Mouse (Mus musculus) right cerebral cortex, adult 18-20 months (tissue): ENCODE measurements around the gene Lbhd1.
"Not testable (repeated sequence)": the region's sequence is repeated elsewhere in the genome, so short reads cannot be mapped to it uniquely, and the experiment has no call there.

Experiments
- DNase-seq: peaks from one replicate; pipeline ENCODE4 v3.0.0; 2022; ENCODE audit warnings: mixed read lengths

Lbhd1 gene

DNA sequence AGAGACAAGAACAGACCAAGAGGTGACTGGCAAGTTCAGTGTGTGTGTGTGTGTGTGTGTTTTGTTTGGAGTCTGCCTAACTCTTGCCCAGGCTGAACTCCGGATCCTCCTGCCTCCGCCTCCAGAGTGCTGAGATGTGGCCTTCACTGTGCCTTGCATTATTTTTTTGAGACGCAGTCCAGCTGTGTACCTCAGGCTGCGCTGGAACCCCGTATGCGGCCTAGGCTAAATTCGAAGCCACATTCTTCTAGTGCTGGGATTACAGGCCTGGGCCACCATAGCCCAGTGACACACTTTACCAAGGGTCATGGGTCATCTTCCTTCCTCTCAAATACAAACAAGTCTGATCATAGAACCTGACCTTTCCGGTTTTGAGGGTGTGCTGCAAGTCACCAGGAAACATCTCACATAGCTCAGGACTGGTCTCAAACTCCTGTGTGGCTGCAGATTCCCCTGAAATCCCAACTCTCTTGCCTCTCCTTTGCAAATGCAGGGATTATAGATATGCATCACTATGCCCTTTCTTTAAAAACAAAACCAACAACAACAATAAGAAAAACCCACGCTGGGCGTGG, 11.2 kb upstream of the Lbhd1 start:
- no peak for DNase-seq

DNA sequence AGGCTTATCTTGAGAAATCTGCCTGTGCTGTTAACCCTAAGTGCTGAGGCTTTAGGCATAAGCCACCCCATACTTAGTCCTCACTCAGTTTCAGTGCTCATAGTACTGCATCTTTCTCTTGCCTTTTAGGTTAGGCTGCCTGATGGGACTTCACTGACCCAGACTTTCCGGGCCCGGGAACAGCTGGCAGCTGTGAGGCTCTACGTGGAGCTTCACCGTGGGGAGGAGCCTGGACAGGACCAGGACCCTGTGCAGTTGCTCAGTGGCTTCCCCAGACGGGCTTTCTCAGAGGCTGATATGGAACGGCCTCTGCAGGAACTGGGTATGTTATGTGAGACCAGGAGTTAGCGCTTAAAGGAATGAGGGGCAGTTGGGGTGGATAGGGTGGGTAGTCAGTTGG, 8.5 kb upstream of the Lbhd1 start:
- DNase-seq, result no peak

DNA sequence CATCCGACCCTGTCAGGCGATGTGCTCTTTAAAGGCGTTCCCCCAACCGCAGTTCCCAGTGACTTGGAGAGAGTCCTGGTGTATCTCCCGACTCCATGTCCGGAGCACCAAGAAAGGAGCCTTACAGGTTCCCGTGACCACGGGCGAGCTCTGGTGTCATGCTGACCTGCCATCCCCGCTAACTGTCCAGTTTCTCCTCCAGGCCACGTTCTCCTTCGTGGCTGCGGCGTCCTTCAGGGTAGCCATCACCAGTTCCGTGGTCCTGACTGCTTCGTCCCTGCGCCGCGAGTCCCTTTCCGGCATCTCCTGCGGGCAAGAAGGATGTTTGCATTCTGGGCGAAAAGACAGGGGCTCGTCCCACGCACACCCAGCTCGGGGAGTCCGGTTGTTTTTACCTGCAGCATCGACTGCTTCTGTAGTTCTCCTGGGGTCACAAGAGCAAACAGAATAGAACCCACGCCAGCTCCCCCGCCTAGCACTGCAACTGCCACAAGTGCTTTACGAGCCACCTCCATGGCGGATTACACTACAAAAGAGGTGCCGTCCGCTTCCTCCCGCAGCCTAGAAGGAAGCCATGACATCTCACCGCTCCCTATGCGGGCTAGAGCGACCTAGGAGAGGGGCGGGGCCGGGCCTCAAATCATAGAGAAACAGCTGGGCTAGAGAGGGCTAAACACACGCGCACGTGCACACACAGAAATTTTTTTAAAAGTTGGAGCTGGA, 3.1 kb upstream of the Lbhd1 start, which contains the start of gene Uqcc3:
Gene Uqcc3, minus strand, starts transcription at position 613 of the 723 bp plus-strand sequence.
- DNase-seq, result peak; percentile 92

DNA sequence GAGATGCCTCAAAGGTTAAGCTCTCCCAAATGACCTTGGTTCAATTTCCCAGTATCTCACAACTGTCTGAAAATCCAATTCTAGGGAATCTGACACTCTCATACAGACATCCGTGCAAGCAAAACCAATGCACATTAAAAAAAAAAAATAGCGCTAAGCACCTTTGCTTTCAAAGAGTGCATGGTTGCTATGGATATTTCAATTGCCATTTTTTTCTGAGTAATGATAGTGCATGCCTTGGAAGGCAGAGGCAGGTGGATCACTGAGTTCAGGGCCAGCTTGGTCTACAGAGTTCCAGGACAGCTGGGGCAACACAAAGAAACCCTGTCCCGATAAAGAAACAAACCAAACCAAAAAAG, 2.5 kb upstream of the Lbhd1 start:
- no peak for DNase-seq

DNA sequence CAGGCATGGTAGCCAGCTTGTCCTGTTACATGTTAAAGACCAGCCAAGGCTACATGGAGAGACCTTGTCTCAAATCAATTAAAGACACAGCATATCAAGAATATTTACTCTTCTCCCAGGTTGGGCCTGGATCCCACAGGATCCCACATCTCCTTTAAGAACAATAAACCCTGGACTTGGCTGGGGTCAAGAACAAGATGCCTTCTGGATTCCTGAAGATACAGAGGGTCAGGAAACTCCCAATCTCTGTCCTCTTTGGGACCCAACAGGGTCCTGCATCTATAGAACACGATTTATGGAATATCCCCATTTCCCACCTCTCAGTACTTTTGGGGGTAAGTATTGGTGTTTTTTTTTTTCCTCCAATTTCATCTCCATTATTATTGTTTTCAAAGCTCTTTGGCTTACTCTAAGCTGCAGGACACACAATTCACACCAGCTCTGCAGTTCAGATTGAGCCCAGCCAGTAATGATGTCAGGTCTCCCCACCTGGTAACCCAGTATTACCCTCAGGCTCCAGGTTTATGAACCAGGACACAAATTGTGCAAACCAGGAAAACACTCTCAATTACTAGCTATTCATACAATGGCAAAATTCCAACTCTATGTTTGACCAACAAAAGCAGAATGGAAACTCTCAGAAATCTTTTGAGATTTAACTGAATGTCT, 3.5 kb downstream of the Lbhd1 start:
- DNase-seq, result no peak

DNA sequence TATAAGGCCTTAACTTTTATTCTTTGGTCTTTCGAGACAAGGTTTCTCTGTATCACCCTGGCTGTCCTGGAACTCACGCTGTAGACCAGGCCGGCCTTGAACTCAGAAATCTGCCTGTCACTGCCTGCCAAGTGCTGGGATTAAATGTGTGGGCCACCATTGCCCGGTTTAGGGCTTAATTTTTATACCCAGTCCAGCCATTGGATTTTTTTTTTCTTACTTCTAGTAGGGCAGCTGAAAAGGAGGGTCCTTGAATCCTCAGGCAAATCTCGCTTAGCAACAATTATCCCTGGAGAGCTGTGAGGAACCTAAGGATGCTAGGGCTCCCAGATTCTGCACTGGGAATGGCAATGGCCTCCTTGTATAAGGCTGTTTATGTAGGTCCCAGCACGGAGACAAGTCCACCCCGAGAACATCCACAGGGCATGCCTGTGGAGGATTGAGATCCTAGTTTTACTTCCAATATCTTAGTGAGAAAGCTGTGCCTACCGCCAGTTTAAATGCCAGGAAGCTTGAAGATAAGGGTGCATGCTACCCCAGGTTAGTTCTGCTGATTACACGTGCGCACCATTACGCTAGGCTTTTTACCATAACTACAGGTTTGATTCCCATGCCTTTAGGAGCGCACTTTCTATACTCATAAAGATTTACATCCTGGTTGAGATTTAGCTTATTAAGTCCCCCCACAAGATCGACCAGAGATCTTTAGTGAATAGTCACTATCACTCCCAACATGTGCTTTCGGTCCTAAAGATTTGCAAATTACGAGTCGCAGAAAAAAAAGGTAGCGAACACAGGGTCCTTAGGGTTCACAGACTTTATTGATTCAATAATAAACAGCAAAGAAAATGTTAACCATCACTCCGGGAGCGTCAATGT, 4.3 kb downstream of the Lbhd1 start:
- DNase-seq, result no peak

DNA sequence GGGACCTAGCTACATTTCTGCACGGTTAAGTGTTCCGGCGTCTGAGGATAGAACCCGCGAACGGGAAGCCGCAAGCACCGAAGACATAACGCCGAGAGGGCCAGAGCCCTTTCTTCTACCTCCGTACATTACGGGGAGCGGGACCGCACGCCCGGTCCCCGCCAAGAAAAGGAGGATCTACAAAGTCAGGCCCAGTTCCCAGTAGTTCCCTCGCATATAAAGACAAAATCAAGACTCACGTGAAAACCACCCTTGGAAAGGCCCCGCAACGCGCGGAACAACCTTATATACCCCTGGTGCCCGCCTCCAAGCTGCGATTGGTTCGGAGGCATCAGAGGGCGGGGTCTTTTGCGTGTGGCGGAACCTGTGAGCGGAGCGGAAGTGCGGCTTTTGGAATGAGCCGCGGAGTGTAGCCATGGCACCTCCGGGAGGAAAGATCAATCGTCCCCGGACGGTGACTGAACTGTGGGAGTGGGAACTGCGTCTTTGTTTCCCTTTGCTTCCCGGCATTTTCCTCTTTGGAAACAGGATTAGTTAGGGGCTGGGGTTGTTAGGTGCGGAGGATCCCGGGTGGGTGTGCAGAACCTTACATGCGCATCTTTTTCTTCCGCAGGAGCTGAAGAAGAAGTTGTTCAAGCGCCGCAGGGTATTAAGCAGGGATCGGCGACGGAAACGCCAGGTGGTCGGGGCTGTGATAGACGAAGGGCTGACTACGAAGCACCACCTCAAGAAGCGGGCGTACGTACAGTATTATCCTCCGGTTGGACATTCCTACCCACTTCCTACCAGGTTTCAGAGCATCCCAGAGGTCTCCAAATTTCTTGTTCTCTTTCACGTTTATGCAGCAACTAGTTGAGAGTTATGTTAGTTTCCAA, 5.2 kb downstream of the Lbhd1 start, which contains the start of the genes 1810009A15Rik and Gm49416:
Gene 1810009A15Rik, plus strand, starts transcription at position 343 of the 875 bp plus-strand sequence.
Gene Gm49416, plus strand, starts transcription at position 416 of the 875 bp plus-strand sequence.
- peak; percentile 96 for DNase-seq

DNA sequence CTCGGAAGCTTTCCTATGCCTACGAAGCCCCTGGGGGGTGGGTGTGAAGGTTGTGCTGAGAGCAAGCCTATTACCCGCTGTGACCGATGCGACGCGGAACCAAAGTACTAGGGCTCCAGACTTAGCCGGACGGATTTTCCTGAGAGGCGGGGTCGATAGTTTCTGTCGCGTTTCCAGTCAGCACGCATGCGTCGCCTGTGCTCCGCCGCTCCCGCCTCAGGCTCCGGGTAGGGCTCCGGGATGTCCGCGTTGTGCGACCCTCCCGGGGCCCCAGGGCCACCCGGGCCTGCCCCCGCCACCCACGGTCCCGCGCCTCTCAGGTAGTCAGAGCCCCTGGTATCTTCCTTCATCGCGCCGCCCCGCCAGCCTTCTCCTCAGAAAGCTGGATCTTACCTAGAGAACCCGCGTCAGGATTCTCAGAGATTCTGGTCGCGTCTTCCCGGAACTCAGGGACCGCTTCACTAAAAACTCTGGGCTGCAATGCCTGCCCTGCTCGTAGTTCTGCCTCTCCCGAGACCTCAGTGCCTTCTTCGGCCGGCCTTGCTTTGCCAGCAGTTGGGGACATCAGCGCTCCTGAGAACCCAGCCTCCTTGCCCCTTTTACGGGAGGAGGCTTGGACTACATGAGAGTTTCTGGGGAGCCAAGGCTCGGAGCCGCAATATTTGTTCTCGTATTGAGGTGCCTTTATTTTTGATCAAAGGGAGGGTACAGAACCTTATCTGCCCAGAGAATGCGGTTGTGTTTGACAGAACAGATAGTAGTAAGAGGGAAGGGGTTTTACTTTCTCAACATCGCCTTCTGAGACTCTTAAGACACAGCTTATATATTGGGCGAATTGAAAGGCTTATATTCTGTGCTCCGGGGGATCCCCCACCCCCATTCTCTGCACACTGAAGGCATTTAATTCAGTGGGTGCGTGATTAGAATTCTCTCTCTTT, 9.6 kb downstream of the Lbhd1 start, which contains the start of gene Ints5:
Gene Ints5, plus strand, starts transcription at position 177 of the 938 bp plus-strand sequence.
- DNase-seq, result peak; percentile 86

DNA sequence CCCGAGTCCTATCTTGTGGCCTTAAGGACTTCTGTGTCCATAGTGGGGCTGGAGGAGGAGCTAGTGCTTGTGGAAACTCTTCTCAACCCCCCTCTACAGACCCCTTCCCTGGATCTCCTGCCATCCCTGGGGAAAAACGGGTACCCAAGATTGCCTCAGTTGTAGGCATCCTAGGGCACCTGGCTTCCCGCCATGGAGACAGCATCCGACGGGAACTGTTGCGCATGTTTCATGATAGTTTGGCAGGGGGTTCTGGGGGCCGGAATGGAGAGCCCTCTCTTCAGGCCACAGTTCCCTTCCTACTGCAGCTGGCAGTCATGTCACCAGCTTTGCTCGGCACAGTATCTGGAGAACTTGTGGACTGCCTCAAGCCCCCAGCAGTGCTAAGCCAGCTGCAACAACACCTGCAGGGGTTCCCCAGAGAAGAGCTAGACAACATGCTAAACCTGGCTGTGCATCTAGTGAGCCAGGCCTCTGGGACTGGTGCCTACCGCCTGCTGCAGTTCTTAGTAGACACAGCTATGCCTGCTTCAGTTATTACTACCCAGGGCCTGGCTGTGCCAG, 11.9 kb downstream of the Lbhd1 start:
- DNase-seq, result no peak

DNA sequence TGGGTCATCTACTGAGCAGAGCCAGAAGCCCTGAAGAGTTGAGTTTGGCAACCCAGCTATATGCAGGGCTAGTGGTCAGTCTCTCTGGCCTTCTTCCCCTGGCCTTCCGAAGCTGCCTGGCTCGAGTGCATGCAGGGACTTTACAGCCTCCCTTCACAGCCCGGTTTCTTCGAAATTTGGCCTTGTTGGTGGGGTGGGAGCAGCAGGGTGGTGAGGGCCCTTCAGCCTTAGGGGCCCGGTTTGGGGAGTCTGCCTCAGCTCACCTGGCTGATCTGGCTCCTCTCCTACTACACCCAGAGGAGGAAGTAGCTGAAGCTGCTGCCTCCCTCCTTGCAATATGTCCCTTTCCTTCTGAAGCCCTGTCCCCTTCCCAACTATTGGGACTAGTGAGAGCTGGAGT, 12.7 kb downstream of the Lbhd1 start:
- DNase-seq, result not testable (repeated sequence)

DNA sequence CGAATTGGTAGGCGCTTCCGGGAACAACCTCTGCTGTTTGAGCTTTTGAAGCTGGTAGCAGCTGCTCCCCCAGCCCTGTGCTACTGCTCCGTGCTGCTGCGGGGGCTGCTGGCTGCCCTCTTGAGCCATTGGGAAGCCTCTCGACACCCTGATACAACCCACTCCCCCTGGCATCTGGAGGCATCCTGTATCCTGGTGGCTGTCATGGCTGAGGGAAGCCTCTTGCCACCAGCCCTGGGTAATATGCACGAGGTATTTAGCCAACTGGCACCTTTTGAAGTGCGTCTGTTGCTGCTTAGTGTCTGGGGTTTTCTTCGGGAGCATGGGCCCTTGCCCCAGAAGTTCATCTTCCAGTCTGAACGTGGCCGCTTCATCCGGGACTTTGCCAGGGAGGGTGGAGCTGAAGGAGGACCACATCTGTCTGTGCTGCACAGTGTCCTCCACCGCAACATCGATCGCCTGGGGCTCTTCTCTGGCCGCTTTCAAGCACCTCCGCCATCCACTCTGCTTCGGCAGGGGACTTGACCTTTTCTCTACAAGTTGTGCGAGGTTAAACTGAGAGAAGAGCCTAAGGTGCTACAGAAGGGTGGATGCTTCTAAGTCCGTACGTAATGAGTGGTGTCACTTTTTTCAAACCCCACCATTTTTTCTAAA, 13.8 kb downstream of the Lbhd1 start:
- peak; percentile 30 for DNase-seq

DNA sequence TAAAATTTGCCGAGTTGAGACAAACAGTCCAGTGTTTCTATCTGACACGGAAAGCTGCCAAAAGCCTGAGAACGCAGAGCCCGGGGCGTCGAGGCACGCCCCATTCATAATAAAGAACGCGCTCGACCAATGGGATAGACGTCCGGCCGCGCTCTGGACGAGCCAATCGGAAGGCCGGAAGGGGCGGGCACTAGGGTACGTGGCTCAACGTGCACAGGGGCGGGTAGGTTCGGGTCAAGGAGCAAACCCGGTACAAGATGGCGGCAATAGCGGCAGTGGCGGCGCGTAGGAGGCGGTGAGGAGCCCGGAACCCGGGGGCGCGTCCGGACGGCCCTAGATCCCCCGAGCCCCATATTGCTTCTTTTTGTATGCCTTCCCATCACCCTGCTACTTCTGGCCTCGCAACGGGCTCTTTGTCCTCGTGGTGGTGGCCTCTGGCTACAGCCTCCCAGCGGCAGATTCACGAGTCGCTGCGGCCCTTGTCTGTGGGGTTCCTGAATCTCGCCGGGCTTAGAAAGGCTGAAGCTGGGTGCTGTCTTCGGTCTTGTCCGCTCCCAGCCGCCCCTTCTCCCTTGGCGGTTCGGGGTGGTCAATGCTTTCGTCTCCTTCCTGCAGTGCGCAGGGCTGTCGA, 14.4 kb downstream of the Lbhd1 start, which contains the start of gene Ganab:
Gene Ganab, plus strand, starts transcription at position 207 of the 631 bp plus-strand sequence.
- DNase-seq, result peak; percentile 98

DNA sequence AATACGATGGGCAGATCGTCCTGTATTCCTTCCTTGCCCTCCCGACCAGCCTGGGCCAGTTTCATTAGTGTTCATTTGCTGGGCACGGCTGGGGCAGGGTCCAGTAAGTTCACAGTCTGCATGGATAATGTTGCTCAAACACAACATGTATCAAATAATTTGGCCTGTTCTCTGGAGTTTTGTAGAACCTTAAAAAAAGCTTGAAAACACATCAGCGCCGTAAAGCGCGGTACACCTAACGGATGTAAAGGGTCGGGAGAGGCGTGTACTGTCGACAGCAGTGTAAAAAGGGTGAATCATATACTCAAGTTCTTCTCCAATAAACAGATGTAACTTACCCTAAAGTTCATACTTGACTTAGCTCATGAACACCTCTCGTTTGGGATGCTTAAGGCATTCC, 15.0 kb downstream of the Lbhd1 start:
- DNase-seq, result no peak

DNA sequence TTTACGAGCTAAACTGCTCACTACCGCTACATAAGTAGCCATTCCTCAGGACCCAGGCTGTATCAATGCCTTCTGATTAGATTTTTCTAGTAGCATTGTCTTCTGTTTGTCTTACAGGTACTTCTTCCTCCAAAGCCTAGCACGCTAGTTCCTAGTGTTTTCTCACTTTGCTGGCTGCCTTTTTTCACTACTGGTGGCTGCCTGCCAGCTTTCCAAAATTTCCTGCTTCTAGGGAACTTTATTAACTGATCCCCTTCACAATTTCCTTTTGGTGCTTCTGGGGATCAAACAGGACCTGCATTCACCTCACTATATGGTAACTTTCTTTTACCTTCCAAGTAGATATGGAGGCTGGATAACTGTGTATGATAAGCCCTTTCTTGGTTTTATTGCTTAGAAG, 15.5 kb downstream of the Lbhd1 start:
- DNase-seq, result no peak

DNA sequence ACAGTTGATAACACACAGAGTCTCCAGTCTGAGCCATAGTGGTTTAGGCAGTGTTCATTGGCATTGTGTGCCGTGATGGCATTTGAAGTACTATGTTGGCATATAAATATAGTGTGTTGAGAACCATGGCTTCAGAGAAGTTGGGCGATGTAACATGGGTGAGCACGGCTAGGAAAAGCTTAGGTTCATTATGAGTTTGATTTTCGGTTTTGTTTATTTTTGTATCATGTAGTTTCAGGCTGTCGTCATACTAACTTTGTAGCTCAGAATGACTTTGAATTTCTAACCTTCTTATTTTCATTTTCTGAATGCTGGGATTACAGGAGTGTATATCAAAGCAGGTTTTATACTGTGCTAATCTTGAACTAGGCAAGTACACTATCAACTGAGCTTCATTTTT, 19.9 kb downstream of the Lbhd1 start:
- no peak for DNase-seq

DNA sequence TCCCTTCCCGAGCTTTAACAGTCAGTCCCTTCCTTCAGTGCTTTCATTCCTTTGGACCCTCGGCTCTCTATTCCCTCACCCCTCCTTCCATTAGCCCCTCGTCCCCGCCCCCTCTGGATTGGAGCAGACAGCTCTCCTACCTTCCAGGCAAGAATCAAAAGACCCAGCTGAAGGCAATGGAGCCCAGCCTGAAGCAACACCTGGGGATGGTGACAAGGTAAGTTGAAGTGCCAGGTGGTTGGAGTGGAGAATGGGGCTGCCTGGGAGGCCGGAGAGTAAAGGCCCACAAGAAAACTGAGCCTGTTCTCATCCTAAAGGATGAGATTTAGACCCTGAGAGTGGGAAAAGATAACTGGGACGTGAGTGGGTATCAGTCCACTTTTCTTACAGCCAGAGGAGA, 25.0 kb downstream of the Lbhd1 start:
- no peak for DNase-seq

DNA sequence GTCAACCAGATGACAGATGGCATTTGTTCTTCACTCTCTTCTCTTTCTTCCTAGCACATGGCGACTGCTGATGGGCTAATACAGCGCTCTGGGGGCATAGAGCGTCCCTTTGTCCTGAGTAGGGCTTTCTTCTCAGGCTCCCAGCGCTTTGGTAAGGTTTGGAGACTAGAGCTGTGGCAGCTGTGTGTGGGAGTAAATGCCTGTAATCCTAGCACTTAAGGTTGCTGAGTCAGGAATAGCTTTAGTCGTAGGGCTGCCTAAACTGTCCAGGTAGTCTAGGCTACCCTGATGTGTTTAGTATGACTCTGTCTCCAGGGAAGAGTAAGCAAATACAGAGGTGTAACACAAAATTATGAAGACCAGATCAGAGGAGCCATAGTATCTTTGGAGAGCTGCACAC, 28.3 kb downstream of the Lbhd1 start:
- peak; percentile 60 for DNase-seq

DNA sequence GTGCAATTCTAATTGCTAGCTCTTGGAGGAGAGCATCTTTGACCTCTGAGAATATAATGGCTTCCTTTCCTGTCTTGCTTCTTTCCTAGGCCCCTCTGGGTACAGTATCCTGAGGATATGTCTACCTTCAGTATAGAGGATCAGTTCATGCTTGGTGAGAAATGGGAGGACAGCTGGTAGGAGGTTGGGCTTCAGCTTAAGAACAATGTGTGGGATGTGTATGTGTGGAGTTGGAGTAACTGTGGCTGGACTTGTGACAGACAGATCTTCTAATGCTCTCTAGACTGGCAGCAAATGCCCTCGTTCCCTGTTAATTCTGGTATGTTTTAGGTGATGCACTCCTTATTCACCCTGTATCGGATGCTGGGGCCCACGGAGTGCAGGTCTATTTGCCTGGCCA, 30.7 kb downstream of the Lbhd1 start:
- peak; percentile 57 for DNase-seq

DNA sequence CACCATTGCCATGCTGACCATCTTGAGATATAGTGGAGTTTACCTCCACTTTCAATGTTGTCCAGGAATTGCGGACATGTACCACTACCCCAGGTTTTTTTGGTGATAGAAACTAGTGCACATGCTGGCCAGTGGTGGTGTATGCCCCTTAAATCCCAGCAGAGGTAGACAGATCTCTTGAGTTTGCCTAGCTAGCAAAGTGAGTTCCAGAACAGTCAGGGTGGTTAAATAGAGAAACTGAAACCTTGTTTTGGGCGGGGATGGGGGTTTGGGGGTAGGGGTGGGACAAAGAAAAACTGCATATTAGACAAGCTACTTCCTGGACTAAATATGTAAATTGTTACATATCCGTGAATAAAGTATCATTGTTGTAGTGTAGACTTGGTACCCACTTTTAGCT, 35.5 kb downstream of the Lbhd1 start:
- no peak for DNase-seq
